Mouse (Mus musculus) lung, adult 2 months (tissue): ENCODE measurements around the gene Dpy30.

Experiments used
- CTCF ChIP-seq: fragments of 200-500 bp; IDR thresholded peaks from 2 replicates; pipeline ENCODE4 v1.5.1; 2011; ENCODE audit warnings: mild to moderate bottlenecking, low read length, control low read depth; ENCODE audit not compliant: insufficient read depth
- POLR2A ChIP-seq: fragments of 200-500 bp; IDR thresholded peaks from 2 replicates; pipeline ENCODE4 v1.6.1; 2011; ENCODE audit warnings: low read depth, mild to moderate bottlenecking, control low read depth, low read length, borderline replicate concordance; ENCODE audit errors: extremely low read depth

GRCm38 (mm10) chr17:74316309-74316863 is 7.4 kb downstream of the Dpy30 start:
- TF ChIP-seq POLR2A (peak; percentile 87), CTCF (no peak)
